Mouse (Mus musculus): Measurements from ENCODE around the gene Wdr63. TPM values are rescaled to one million over a fixed set of nuclear protein-coding genes. Genes with fewer than 3 reads are reported as not detected.
A peak's percentile ranks its signal among the peaks of the same experiment; 100 is the strongest.

Wdr63 gene
- polyA plus RNA-seq (2014; fragmentation: Nextera tagmentation; extraction: Ambion mirVana): not detected in 2 replicates

DNA sequence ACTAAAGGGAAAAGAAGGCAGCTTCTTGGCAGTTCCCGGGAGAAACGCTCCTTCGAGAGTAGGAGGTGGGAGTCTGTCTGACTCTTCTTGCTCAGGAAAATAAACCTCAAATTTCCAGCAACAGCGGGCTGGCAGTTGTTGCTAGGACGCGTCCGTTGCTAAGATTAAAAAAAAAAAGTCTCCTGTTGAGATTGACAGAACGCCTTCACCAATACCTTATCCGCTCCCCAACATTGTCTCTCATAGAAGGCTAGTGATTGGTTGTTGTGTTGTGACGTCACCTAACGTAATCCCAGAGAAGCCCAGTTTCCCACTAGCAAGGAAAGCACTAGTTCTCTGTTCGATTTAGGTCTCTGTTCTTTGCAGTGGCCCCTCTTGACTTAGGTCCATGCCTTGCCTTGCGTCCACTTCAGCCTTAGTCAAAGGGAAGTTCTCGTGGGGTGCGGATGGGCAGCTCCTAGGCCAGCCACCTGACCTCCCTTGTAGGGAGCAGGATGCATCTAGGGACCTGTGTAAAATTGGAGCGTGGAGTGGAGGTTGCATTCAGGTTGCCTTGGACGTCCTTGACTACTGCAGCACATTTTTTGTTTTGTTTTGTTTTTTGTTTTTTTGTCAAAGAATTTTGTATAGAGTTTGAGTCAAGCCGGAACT, at the start of gene Wdr63:
Wdr63 (minus strand) TSS at position 210 of the 651 bp plus-strand sequence.
- H3K27ac ChIP-seq (ENCODE audit: low read length): no peak within 1 kb of the TSS
- 12% methylated on average over 18 of the region's 18 CpGs for WGBS
- peak within 1 kb of the TSS; percentile 27 for H3K4me3 ChIP-seq (ENCODE audit: low read depth, low read length)
- no peak within 1 kb of the TSS for H3K9ac ChIP-seq (replicated peaks; ENCODE audit: low read depth, low read length)
- no peaks in the 10 kb centered on the region for H3K27me3 ChIP-seq (ENCODE audit: control insufficient read depth, insufficient read depth, low read length)
- H3K36me3 ChIP-seq (ENCODE audit: control insufficient read depth, insufficient read depth, low read length): no peaks in the 10 kb centered on the region
- no peaks in the 10 kb centered on the region for H3K9me3 ChIP-seq (ENCODE audit: control insufficient read depth, low read depth, low read length)
- peak within 1 kb of the TSS; percentile 46 for H3K4me2 ChIP-seq (replicated peaks; ENCODE audit: low read depth, low read length)
- ATAC-seq (ENCODE audit: insufficient number of reproducible peaks, insufficient read depth, low FRiP score, low read depth): peak; percentile 93
- no peaks in the 10 kb centered on the region for H3K4me1 ChIP-seq (ENCODE audit: control insufficient read depth, insufficient read depth, low read length)

DNA sequence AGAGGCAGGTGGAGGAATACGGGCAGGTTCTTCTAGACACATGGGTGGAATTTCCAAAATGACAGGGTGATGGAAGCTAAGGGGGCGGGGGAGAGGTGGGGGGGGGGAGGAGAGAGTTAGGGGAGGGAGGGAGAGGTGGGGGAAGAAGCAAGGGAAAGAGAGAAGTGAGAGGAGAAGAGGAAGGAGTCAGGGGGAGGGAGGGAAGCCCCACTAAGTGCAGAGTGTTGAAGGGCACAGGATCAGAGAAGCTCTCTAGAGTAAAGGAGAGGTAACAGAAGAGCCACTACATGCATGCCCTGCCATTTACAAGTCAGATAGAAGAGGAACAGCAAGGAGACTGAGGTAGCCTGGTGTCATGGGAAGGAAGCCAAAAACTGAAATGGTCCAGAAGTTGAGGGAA, 48.9 kb upstream of the Wdr63 start:
- H3K27ac ChIP-seq (ENCODE audit: low read length): no peak overlapping the region
- 43% methylated on average over 2 of the region's 2 CpGs for WGBS
- no peak overlapping the region for H3K9ac ChIP-seq (replicated peaks; ENCODE audit: low read depth, low read length)
- no peak overlapping the region for H3K4me3 ChIP-seq (ENCODE audit: low read depth, low read length)
- no peak overlapping the region for H3K4me2 ChIP-seq (replicated peaks; ENCODE audit: low read depth, low read length)
- H3K27me3 ChIP-seq (ENCODE audit: control insufficient read depth, insufficient read depth, low read length): no peaks in the 10 kb centered on the region
- no peaks in the 10 kb centered on the region for H3K9me3 ChIP-seq (ENCODE audit: control insufficient read depth, low read depth, low read length)
- H3K4me1 ChIP-seq (ENCODE audit: control insufficient read depth, insufficient read depth, low read length): no peaks in the 10 kb centered on the region
- H3K36me3 ChIP-seq (ENCODE audit: control insufficient read depth, insufficient read depth, low read length): no peaks in the 10 kb centered on the region
- ATAC-seq (ENCODE audit: insufficient number of reproducible peaks, insufficient read depth, low FRiP score, low read depth): no peak

DNA sequence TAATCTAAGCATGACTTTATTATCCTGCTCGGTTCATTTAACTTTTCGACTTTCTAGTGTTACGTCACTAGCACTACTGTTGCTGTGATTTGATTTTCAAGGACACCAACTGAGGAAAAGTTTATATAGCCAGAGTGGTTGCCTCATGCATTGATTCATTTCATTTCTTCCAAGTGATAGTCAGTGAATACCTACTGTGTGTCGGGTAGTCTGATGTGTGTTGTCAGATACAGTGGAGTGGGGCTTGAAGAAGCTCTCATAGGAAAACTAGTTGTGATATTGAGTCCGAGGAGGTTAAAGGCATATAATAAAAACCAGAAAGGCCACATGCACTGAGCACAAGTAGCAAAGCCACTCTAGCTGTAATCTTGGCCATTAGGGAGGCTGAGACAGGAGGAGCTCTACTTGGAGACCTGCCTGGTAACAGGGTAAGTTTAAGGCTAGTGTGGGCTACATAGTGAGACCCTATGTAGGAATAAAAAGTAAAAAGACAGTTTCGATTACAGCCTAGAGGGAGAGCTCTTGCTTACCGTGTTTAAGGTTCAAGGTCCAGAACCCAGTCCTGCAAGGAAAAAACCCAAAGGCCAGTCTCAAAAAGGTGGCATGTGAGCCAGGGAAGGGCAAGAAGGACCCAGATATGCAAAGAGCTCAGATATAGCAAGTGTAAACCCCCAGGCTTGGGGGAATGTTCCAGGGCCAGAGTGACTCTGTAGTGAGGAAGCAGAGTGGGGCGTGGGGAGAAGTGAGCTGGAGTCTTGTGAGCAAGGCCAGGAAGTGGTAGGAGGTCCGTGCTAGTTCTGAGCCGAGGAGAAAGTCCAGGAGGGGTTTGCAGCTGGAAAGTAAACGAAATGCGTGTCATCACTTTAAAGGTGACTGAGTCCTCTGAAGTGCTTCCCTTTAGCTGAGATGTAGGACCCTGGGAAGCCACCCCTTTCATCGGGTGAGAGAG, 48.0 kb upstream of the Wdr63 start:
- Histone ChIP-seq H3K4me1 (ENCODE audit: control insufficient read depth, insufficient read depth, low read length) (no peaks in the 10 kb centered on the region), H3K4me3 (ENCODE audit: low read depth, low read length) (no peak overlapping the region), H3K9me3 (ENCODE audit: control insufficient read depth, low read depth, low read length) (no peaks in the 10 kb centered on the region), H3K27ac (ENCODE audit: low read length) (no peak overlapping the region), H3K36me3 (ENCODE audit: control insufficient read depth, insufficient read depth, low read length) (no peaks in the 10 kb centered on the region), H3K27me3 (ENCODE audit: control insufficient read depth, insufficient read depth, low read length) (no peaks in the 10 kb centered on the region), H3K9ac (replicated peaks; ENCODE audit: low read depth, low read length) (no peak overlapping the region), H3K4me2 (replicated peaks; ENCODE audit: low read depth, low read length) (no peak overlapping the region)
- WGBS: 69% methylated on average over 13 of the region's 13 CpGs
- no peak for ATAC-seq (ENCODE audit: insufficient number of reproducible peaks, insufficient read depth, low FRiP score, low read depth)

- Histone ChIP-seq H3K36me3 (ENCODE audit: control insufficient read depth, insufficient read depth, low read length) (no peaks in the 10 kb centered on the region), H3K4me1 (ENCODE audit: control insufficient read depth, insufficient read depth, low read length) (peaks cover 3% of the 10 kb centered on the region; the same call in 1 of the 2 replicates), H3K4me2 (replicated peaks; ENCODE audit: low read depth, low read length) (no peak overlapping the region; the same call in 1 of the 2 replicates), H3K9me3 (ENCODE audit: control insufficient read depth, low read depth, low read length) (no peaks in the 10 kb centered on the region), H3K4me3 (ENCODE audit: low read depth, low read length) (no peak overlapping the region), H3K27me3 (ENCODE audit: control insufficient read depth, insufficient read depth, low read length) (no peaks in the 10 kb centered on the region), H3K27ac (ENCODE audit: low read length) (no peak overlapping the region), H3K9ac (replicated peaks; ENCODE audit: low read depth, low read length) (no peak overlapping the region)
- 38% methylated on average over 12 of the region's 12 CpGs for WGBS
- ATAC-seq (ENCODE audit: insufficient number of reproducible peaks, insufficient read depth, low FRiP score, low read depth): no peak
Measured at GRCm38 (mm10) chr3:146153862-146154611, 46.1 kb upstream of the Wdr63 start.

DNA sequence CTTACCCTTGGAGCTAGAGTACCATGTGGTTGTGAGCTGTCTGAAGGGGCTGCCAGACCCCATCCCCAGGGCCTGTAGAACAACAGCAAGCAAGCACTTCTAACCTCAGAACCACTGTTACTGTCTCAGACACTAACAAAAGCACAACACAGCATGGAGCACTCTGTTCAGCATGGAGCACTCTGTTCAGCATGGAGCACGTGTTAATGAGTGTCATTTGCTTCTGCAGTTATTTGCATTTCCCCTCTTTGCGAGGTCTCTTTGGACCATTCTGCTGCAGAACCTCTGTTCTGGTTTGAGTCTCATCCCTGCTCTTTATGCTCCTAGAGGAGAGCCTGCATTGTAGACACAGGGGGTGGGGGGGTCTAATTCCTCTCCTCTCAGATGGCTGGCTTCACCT, 45.0 kb upstream of the Wdr63 start:
- Histone ChIP-seq H3K27ac (ENCODE audit: low read length) (no peak overlapping the region), H3K9me3 (ENCODE audit: control insufficient read depth, low read depth, low read length) (no peaks in the 10 kb centered on the region), H3K9ac (replicated peaks; ENCODE audit: low read depth, low read length) (no peak overlapping the region), H3K4me2 (replicated peaks; ENCODE audit: low read depth, low read length) (no peak overlapping the region), H3K36me3 (ENCODE audit: control insufficient read depth, insufficient read depth, low read length) (no peaks in the 10 kb centered on the region), H3K4me1 (ENCODE audit: control insufficient read depth, insufficient read depth, low read length) (peaks cover 3% of the 10 kb centered on the region; the same call in 1 of the 2 replicates), H3K4me3 (ENCODE audit: low read depth, low read length) (no peak overlapping the region), H3K27me3 (ENCODE audit: control insufficient read depth, insufficient read depth, low read length) (no peaks in the 10 kb centered on the region)
- ATAC-seq (ENCODE audit: insufficient number of reproducible peaks, insufficient read depth, low FRiP score, low read depth): no peak
- 88% methylated on average over 2 of the region's 2 CpGs for WGBS

- H3K4me2 ChIP-seq (replicated peaks; ENCODE audit: low read depth, low read length): no peak overlapping the region
- 85% methylated on average over 8 of the region's 8 CpGs for WGBS
- no peak overlapping the region for H3K9ac ChIP-seq (replicated peaks; ENCODE audit: low read depth, low read length)
- H3K4me1 ChIP-seq (ENCODE audit: control insufficient read depth, insufficient read depth, low read length): peaks cover 3% of the 10 kb centered on the region; the same call in 1 of the 2 replicates
- no peak overlapping the region for H3K27ac ChIP-seq (ENCODE audit: low read length)
- no peaks in the 10 kb centered on the region for H3K36me3 ChIP-seq (ENCODE audit: control insufficient read depth, insufficient read depth, low read length)
- ATAC-seq (ENCODE audit: insufficient number of reproducible peaks, insufficient read depth, low FRiP score, low read depth): no peak
- H3K9me3 ChIP-seq (ENCODE audit: control insufficient read depth, low read depth, low read length): no peaks in the 10 kb centered on the region
- H3K4me3 ChIP-seq (ENCODE audit: low read depth, low read length): no peak overlapping the region
- no peaks in the 10 kb centered on the region for H3K27me3 ChIP-seq (ENCODE audit: control insufficient read depth, insufficient read depth, low read length)
Measured at GRCm38 (mm10) chr3:146152348-146152747, 44.4 kb upstream of the Wdr63 start.

DNA sequence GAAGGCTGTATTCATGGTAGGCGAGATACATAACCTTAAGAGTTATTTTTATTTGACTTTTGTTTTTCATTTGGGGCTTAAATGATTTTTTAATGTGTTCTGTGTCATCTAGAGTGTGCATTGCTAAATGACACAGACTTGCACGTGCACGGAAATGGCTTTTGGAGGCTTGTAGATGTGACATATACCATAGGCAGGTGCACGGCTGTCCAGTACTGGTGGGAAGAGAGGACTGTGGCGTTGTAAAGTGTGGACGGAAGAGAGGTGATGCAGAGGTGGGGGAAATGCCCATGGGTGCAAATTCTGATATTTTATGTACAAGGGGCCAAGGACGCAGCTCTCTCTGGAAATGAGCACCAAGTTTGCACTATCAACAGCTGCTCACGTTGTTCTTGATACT, 43.8 kb upstream of the Wdr63 start:
- Histone ChIP-seq H3K27me3 (ENCODE audit: control insufficient read depth, insufficient read depth, low read length) (no peaks in the 10 kb centered on the region), H3K36me3 (ENCODE audit: control insufficient read depth, insufficient read depth, low read length) (no peaks in the 10 kb centered on the region), H3K4me2 (replicated peaks; ENCODE audit: low read depth, low read length) (no peak overlapping the region), H3K9ac (replicated peaks; ENCODE audit: low read depth, low read length) (no peak overlapping the region), H3K9me3 (ENCODE audit: control insufficient read depth, low read depth, low read length) (no peaks in the 10 kb centered on the region), H3K4me3 (ENCODE audit: low read depth, low read length) (no peak overlapping the region), H3K27ac (ENCODE audit: low read length) (no peak overlapping the region), H3K4me1 (ENCODE audit: control insufficient read depth, insufficient read depth, low read length) (peaks cover 3% of the 10 kb centered on the region; the same call in 1 of the 2 replicates)
- WGBS: 88% methylated on average over 8 of the region's 8 CpGs
- no peak for ATAC-seq (ENCODE audit: insufficient number of reproducible peaks, insufficient read depth, low FRiP score, low read depth)

DNA sequence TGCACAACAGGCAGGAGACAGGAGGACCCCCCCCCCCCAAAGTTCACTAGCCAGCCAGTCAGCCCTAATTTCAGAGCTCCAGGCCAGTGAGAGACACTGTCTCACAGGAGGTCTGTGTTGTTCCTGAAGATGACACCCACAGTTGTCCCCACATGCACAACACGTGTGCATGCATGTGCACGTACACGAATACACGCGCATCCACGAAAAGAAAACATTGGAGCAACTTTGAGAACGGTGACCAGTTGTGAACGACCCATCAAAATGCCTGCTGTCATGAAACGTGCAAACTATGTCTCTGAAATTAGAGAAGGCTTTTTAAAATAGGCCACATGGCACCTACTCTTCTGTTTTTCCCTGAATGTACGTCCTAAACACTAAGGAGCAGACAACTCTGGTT, 43.4 kb upstream of the Wdr63 start:
- Histone ChIP-seq H3K4me1 (ENCODE audit: control insufficient read depth, insufficient read depth, low read length) (peaks cover 3% of the 10 kb centered on the region; the same call in 1 of the 2 replicates), H3K27me3 (ENCODE audit: control insufficient read depth, insufficient read depth, low read length) (no peaks in the 10 kb centered on the region), H3K4me2 (replicated peaks; ENCODE audit: low read depth, low read length) (no peak overlapping the region), H3K4me3 (ENCODE audit: low read depth, low read length) (no peak overlapping the region), H3K36me3 (ENCODE audit: control insufficient read depth, insufficient read depth, low read length) (no peaks in the 10 kb centered on the region), H3K9me3 (ENCODE audit: control insufficient read depth, low read depth, low read length) (no peaks in the 10 kb centered on the region), H3K9ac (replicated peaks; ENCODE audit: low read depth, low read length) (no peak overlapping the region), H3K27ac (ENCODE audit: low read length) (no peak overlapping the region)
- WGBS: 95% methylated on average over 10 of the region's 10 CpGs
- no peak for ATAC-seq (ENCODE audit: insufficient number of reproducible peaks, insufficient read depth, low FRiP score, low read depth)

All from stomach, embryonic 14.5 days (tissue).